8 mouse cellular contexts compared by ENCODE assay signal in genomic region chr4:57757997-57758396, GRCm38 (mm10). TPM values are rescaled to one million over a fixed set of nuclear protein-coding genes. Genes with fewer than 3 reads are reported as not detected.
A peak's percentile ranks its signal among the peaks of the same experiment; 100 is the strongest.
DNase-seq lines count a peak whose midpoint lies in the region; TF ChIP-seq lines count a peak whose summit lies in the region.
"Had no signal": no experiment of that assay in that cellular context is flagged by ENCODE, and none has a peak within 500 bp of the region (broad histone marks: within the 10 kb centered on the region; RNA-seq: fewer than 3 reads in every experiment).

No protein-coding gene starts in this region.

- 34% methylated on average over 11 of the region's 11 CpGs for WGBS in heart, adult 2 months

- no peaks in the 10 kb centered on the region for H3K27me3 ChIP-seq in heart, adult 2 months (ENCODE audit: control insufficient read depth, insufficient read depth, low read length)
- H3K27me3 ChIP-seq: liver, embryonic 12.5 days had no signal

- intact Hi-C loops in heart, adult 2 months (cut with DNase I): no loop called here

- H3K36me3 ChIP-seq in heart, adult 2 months (ENCODE audit: control insufficient read depth, insufficient read depth, low read length): no peaks in the 10 kb centered on the region; the same call in 1 of the 2 replicates
- H3K36me3 ChIP-seq: liver, embryonic 12.5 days had no signal

- DNase-seq in heart, adult 2 months: peak in 1 of 2 experiments; percentile 23
- no peak for DNase-seq in heart, postnatal 4 days
- peak; percentile 39 for DNase-seq in right cerebral cortex, adult 18-20 months
- no peak for DNase-seq in right cerebral cortex, postnatal 14 days
- DNase-seq in embryo, embryonic 11 days: peak; percentile 30
- DNase-seq in yolk sac, embryonic 10.5 days (ENCODE audit: low spot score): no peak
- no peak for DNase-seq in right cerebral cortex, postnatal 36 days (ENCODE audit: low spot score in 2 of 2)

- H3K4me1 ChIP-seq in heart, adult 2 months (ENCODE audit: control insufficient read depth, insufficient read depth, low read length): peaks cover 8% of the 10 kb centered on the region
- H3K4me1 ChIP-seq: liver, embryonic 12.5 days had no signal

- H3K27ac ChIP-seq in heart, adult 2 months: peak overlapping the region; percentile 48
- H3K27ac ChIP-seq: liver, embryonic 12.5 days had no signal

- H3K4me3 ChIP-seq in heart, adult 2 months: no peak overlapping the region
- H3K4me3 ChIP-seq: liver, embryonic 12.5 days had no signal

- no peak for TF ChIP-seq POLR2A in heart, adult 2 months (IDR thresholded peaks at IDR 0.05; ENCODE audit: insufficient read depth, low read depth, low read length)

- no peak for TF ChIP-seq CTCF in heart, adult 2 months (IDR thresholded peaks at IDR 0.05)

- no peak overlapping the region for H3K9ac ChIP-seq in heart, adult 2 months (ENCODE audit: low read depth, low read length)
- H3K9ac ChIP-seq: liver, embryonic 12.5 days had no signal

- no peak for TF ChIP-seq EP300 in heart, adult 2 months (IDR thresholded peaks at IDR 0.05; ENCODE audit: insufficient read depth, low read depth, low read length)

- H3K79me2 ChIP-seq in heart, adult 2 months (replicated peaks; ENCODE audit: control insufficient read depth, insufficient read depth, low read length): no peaks in the 10 kb centered on the region

RNA-seq across cellular contexts. Expression of gene Akap2, which starts 40.5 kb away (rescaled TPM):
- total RNA-seq in heart, adult 2 months (2021): 100 to 1,000 TPM in 1 of 2 experiments, 10 to 100 TPM in 1; 86.4 to 106 TPM
- polyA plus RNA-seq in heart, adult 2 months (2012; rRNA removed): 72.4 and 95.9 TPM in 2 replicates
- 100 to 1,000 TPM; 160 TPM for total RNA-seq in heart, postnatal 4 days (2021)

Comparison
In these comparisons a context has a peak if more than half of its experiments do, and no peak if none do; other contexts are left out.
1. DNase-seq: peak in right cerebral cortex, adult 18-20 months (single experiment) and embryo, embryonic 11 days (single experiment); none in heart, postnatal 4 days (single experiment), right cerebral cortex, postnatal 14 days (single experiment), yolk sac, embryonic 10.5 days (single experiment) and right cerebral cortex, postnatal 36 days (0 of 2).